Mouse (Mus musculus) neural tube, embryonic 15.5 days (tissue): ENCODE results near the gene Zbtb34. TPM values are rescaled to one million over a fixed set of nuclear protein-coding genes. Genes with fewer than 3 reads are reported as not detected.

Source experiments
- ATAC-seq: fragments of 200-750 bp; cut with Nextera tagmentation; 2 replicates; pipeline ENCODE4 v1.8.0; 2017; ENCODE audit warnings: mild to moderate bottlenecking, moderate TSS enrichment, moderate library complexity; ENCODE audit not compliant: low FRiP score
- H3K27ac ChIP-seq: fragments of 300-500 bp; sonication (generic); replicated peaks from 2 replicates; pipeline ENCODE4 v1.5.1; 2015; ENCODE audit warnings: mild to moderate bottlenecking, inconsistent platforms
- H3K27me3 ChIP-seq: fragments of 300-500 bp; sonication (generic); replicated peaks from 2 replicates; pipeline ENCODE4 v1.6.1; 2015; ENCODE audit warnings: inconsistent platforms
- H3K36me3 ChIP-seq: fragments of 300-500 bp; sonication (generic); 2 replicates; pipeline ENCODE4 v1.6.1; 2015; ENCODE audit warnings: inconsistent platforms
- H3K4me1 ChIP-seq: fragments of 300-500 bp; sonication (generic); 2 replicates; pipeline ENCODE4 v1.6.1; 2015; ENCODE audit warnings: inconsistent platforms
- H3K4me2 ChIP-seq: fragments of 300-500 bp; sonication (generic); 2 replicates; pipeline ENCODE4 v1.6.1; 2015; ENCODE audit warnings: inconsistent platforms, mild to moderate bottlenecking, moderate library complexity
- H3K4me3 ChIP-seq: fragments of 300-500 bp; sonication (generic); replicated peaks from 2 replicates; pipeline ENCODE4 v1.5.1; 2015; ENCODE audit warnings: mild to moderate bottlenecking, inconsistent platforms
- H3K9ac ChIP-seq: fragments of 300-500 bp; sonication (generic); replicated peaks from 2 replicates; pipeline ENCODE4 v1.6.1; 2015; ENCODE audit warnings: mild to moderate bottlenecking, inconsistent platforms
- H3K9me3 ChIP-seq: fragments of 300-500 bp; sonication (generic); replicated peaks from 2 replicates; pipeline ENCODE4 v1.6.1; 2016; ENCODE audit warnings: inconsistent platforms
- WGBS: fragments of 180-500 bp; shearing (Covaris S2); methylation state at CpG from one replicate; pipeline ENCODE4 v1.1.7; 2015; ENCODE audit warnings: mixed read lengths; 5-methylcytosine and 5-hydroxymethylcytosine counted together
- polyA plus RNA-seq: library from polyadenylated mRNA; unstranded; fragments of >200 nt; fragmentation: Nextera tagmentation; extraction: Ambion mirVana; gene quantifications from 2 replicates; pipeline ENCODE4 v1.2.1, GENCODE M21; 2015

Gene Zbtb34
- polyA plus RNA-seq, 1 experiment from 2014 or later = 7.0 TPM

- Histone ChIP-seq H3K27me3 (no peaks in the 10 kb centered on the region), H3K4me1 (no peaks in the 10 kb centered on the region), H3K36me3 (no peaks in the 10 kb centered on the region), H3K9me3 (0 out of 2 replicates have a peak, but pooled peaks cover under 1% of the 10 kb centered on the region), H3K4me2 (no peak overlapping the region), H3K4me3 (no peak overlapping the region), H3K9ac (no peak overlapping the region), H3K27ac (no peak overlapping the region)
- WGBS = 92% methylated on average over 2 of the region's 2 CpGs
- ATAC-seq = no peak
Observed at GRCm38 (mm10) chr2:33395053-33395452, 36.1 kb downstream of the Zbtb34 start.

GRCm38 (mm10) chr2:33393951-33394635 lies 37.0 kb downstream of the Zbtb34 start:
- no peak overlapping the region for H3K4me2 ChIP-seq
- 0 out of 2 replicates have a peak, but pooled peaks cover 3% of the 10 kb centered on the region for H3K9me3 ChIP-seq
- no peak for ATAC-seq
- no peaks in the 10 kb centered on the region for H3K27me3 ChIP-seq
- WGBS = 65% methylated on average over 11 of the region's 11 CpGs
- H3K27ac ChIP-seq = no peak overlapping the region
- H3K9ac ChIP-seq = no peak overlapping the region
- no peaks in the 10 kb centered on the region for H3K4me1 ChIP-seq
- H3K4me3 ChIP-seq = no peak overlapping the region
- no peaks in the 10 kb centered on the region for H3K36me3 ChIP-seq

GRCm38 (mm10) chr2:33393021-33393420 lies 38.1 kb downstream of the Zbtb34 start:
- no peak overlapping the region for H3K4me3 ChIP-seq
- H3K27ac ChIP-seq = no peak overlapping the region
- no peak overlapping the region for H3K4me2 ChIP-seq
- no peaks in the 10 kb centered on the region for H3K27me3 ChIP-seq
- no peaks in the 10 kb centered on the region for H3K4me1 ChIP-seq
- H3K9ac ChIP-seq = no peak overlapping the region
- no peaks in the 10 kb centered on the region for H3K36me3 ChIP-seq
- no peak for ATAC-seq
- 0 out of 2 replicates have a peak, but pooled peaks cover 3% of the 10 kb centered on the region for H3K9me3 ChIP-seq

GRCm38 (mm10) chr2:33371648-33372408 lies 59.3 kb downstream of the Zbtb34 start:
- peak overlapping the region; percentile 75 for H3K4me3 ChIP-seq
- peaks cover 29% of the 10 kb centered on the region for H3K4me1 ChIP-seq
- H3K27ac ChIP-seq = peak overlapping the region; percentile 99
- WGBS = 25% methylated on average over 18 of the region's 18 CpGs
- peaks cover 14% of the 10 kb centered on the region for H3K36me3 ChIP-seq
- ATAC-seq = no peak
- no peaks in the 10 kb centered on the region for H3K9me3 ChIP-seq
- H3K27me3 ChIP-seq = no peaks in the 10 kb centered on the region
- H3K4me2 ChIP-seq = peak overlapping the region; percentile 72
- H3K9ac ChIP-seq = no peak overlapping the region

GRCm38 (mm10) chr2:33370777-33371647 lies 60.1 kb downstream of the Zbtb34 start, which contains the start of gene Ralgps1:
Gene Ralgps1 (minus strand): TSS chr2:33371486.
- H3K4me2 ChIP-seq = peak within 1 kb of the TSS; percentile 72
- WGBS = under 1% methylated on average over 62 of the region's 74 CpGs
- H3K4me1 ChIP-seq = peaks cover 36% of the 10 kb centered on the region
- H3K27ac ChIP-seq = peak within 1 kb of the TSS; percentile 99
- no peaks in the 10 kb centered on the region for H3K27me3 ChIP-seq
- ATAC-seq = peak; percentile 99
- peak within 1 kb of the TSS; percentile 75 for H3K4me3 ChIP-seq
- H3K9ac ChIP-seq = peak within 1 kb of the TSS; percentile 82
- H3K9me3 ChIP-seq = no peaks in the 10 kb centered on the region
- peaks cover 17% of the 10 kb centered on the region for H3K36me3 ChIP-seq

- Histone ChIP-seq H3K9me3 (no peaks in the 10 kb centered on the region), H3K4me3 (peak overlapping the region; percentile 75), H3K27ac (peak overlapping the region; percentile 99), H3K36me3 (peaks cover 17% of the 10 kb centered on the region), H3K27me3 (no peaks in the 10 kb centered on the region), H3K4me1 (peaks cover 43% of the 10 kb centered on the region), H3K9ac (peak overlapping the region; percentile 82), H3K4me2 (peak overlapping the region; percentile 72)
- 3% methylated on average over 14 of the region's 15 CpGs for WGBS
- peak; percentile 23; the same call in 1 of the 2 replicates for ATAC-seq
Observed at GRCm38 (mm10) chr2:33370276-33370776, 60.8 kb downstream of the Zbtb34 start.

GRCm38 (mm10) chr2:33369453-33369852 lies 61.7 kb downstream of the Zbtb34 start:
- H3K4me1 ChIP-seq = peaks cover 48% of the 10 kb centered on the region
- no peaks in the 10 kb centered on the region for H3K9me3 ChIP-seq
- WGBS = 73% methylated on average over 3 of the region's 3 CpGs
- H3K36me3 ChIP-seq = peaks cover 17% of the 10 kb centered on the region
- no peak overlapping the region for H3K4me3 ChIP-seq
- no peak for ATAC-seq
- H3K27me3 ChIP-seq = no peaks in the 10 kb centered on the region
- H3K4me2 ChIP-seq = peak overlapping the region; percentile 19; the same call in 1 of the 2 replicates
- H3K9ac ChIP-seq = no peak overlapping the region; the same call in 1 of the 2 replicates
- no peak overlapping the region for H3K27ac ChIP-seq

- 69% methylated on average over 1 of the region's 1 CpGs for WGBS
- Histone ChIP-seq H3K9me3 (no peaks in the 10 kb centered on the region), H3K27ac (no peak overlapping the region), H3K4me2 (no peak overlapping the region), H3K4me1 (peaks cover 48% of the 10 kb centered on the region), H3K27me3 (no peaks in the 10 kb centered on the region), H3K9ac (no peak overlapping the region), H3K36me3 (peaks cover 17% of the 10 kb centered on the region), H3K4me3 (no peak overlapping the region)
- no peak for ATAC-seq
Observed at GRCm38 (mm10) chr2:33368486-33368885, 62.6 kb downstream of the Zbtb34 start.

GRCm38 (mm10) chr2:33365703-33366471 lies 65.2 kb downstream of the Zbtb34 start:
- H3K9me3 ChIP-seq = no peaks in the 10 kb centered on the region
- 46% methylated on average over 9 of the region's 9 CpGs for WGBS
- peaks cover 17% of the 10 kb centered on the region for H3K36me3 ChIP-seq
- H3K9ac ChIP-seq = no peak overlapping the region
- peaks cover 55% of the 10 kb centered on the region for H3K4me1 ChIP-seq
- no peak overlapping the region for H3K4me2 ChIP-seq
- no peak overlapping the region for H3K4me3 ChIP-seq
- no peak for ATAC-seq
- peak overlapping the region; percentile 52 for H3K27ac ChIP-seq
- H3K27me3 ChIP-seq = no peaks in the 10 kb centered on the region

GRCm38 (mm10) chr2:33364656-33365055 lies 66.5 kb downstream of the Zbtb34 start:
- WGBS = 92% methylated on average over 4 of the region's 4 CpGs
- Histone ChIP-seq H3K4me2 (no peak overlapping the region), H3K4me3 (no peak overlapping the region), H3K9ac (no peak overlapping the region), H3K36me3 (peaks cover 17% of the 10 kb centered on the region), H3K27ac (no peak overlapping the region), H3K9me3 (no peaks in the 10 kb centered on the region), H3K4me1 (peaks cover 56% of the 10 kb centered on the region), H3K27me3 (no peaks in the 10 kb centered on the region)
- no peak for ATAC-seq
